Mouse (Mus musculus) bone marrow macrophage, adult 2 months (primary cell): ENCODE data around the gene Rtn4rl1. TPM values are rescaled to one million over a fixed set of nuclear protein-coding genes. Genes with fewer than 3 reads are reported as not detected.

Experiments
- H3K27ac ChIP-seq: 2 replicates; pipeline ENCODE4 v1.5.1; 2012; ENCODE audit warnings: low read depth, low read length; ENCODE audit not compliant: insufficient read depth
- H3K4me1 ChIP-seq: 2 replicates; pipeline ENCODE4 v1.6.1; 2012; ENCODE audit warnings: low read length; ENCODE audit not compliant: control insufficient read depth, insufficient read depth
- H3K4me3 ChIP-seq: 2 replicates; pipeline ENCODE4 v1.5.1; 2012; ENCODE audit warnings: mild to moderate bottlenecking, low read length, moderate library complexity; ENCODE audit not compliant: insufficient read depth
- CTCF ChIP-seq: IDR thresholded peaks from 2 replicates; pipeline ENCODE4 v1.5.1; 2012; ENCODE audit warnings: low read depth, mild to moderate bottlenecking, low read length, moderate library complexity
- POLR2A ChIP-seq: IDR thresholded peaks from 2 replicates; pipeline ENCODE4 v1.6.1; 2012; ENCODE audit warnings: mild to moderate bottlenecking, low read depth, low read length, borderline replicate concordance
- polyA plus RNA-seq: library from polyadenylated mRNA; stranded (reverse); fragments of >200 nt; gene quantifications from 2 replicates; pipeline ENCODE4 v1.2.4, GENCODE M21; 2012; ENCODE audit not compliant: missing spikeins, insufficient read depth, insufficient read length

Gene Rtn4rl1
- polyA plus RNA-seq, 1 experiment, result 1.6 TPM

GRCm38 (mm10) chr11:75198792-75199191 is 5.2 kb downstream of the Rtn4rl1 start:
- Histone ChIP-seq H3K27ac (no peak overlapping the region), H3K4me1 (peaks cover 19% of the 10 kb centered on the region), H3K4me3 (no peak overlapping the region)
- TF ChIP-seq POLR2A, result no peak

GRCm38 (mm10) chr11:75199951-75200350 is 6.4 kb downstream of the Rtn4rl1 start:
- no peak overlapping the region for H3K27ac ChIP-seq
- peaks cover 18% of the 10 kb centered on the region for H3K4me1 ChIP-seq
- TF ChIP-seq CTCF, result no peak
- no peak for TF ChIP-seq POLR2A
- no peak overlapping the region for H3K4me3 ChIP-seq

GRCm38 (mm10) chr11:75200935-75201334 is 7.4 kb downstream of the Rtn4rl1 start:
- TF ChIP-seq CTCF (no peak), POLR2A (no peak)
- no peak overlapping the region for H3K27ac ChIP-seq
- H3K4me3 ChIP-seq, result no peak overlapping the region
- peaks cover 15% of the 10 kb centered on the region for H3K4me1 ChIP-seq

- Histone ChIP-seq H3K4me1 (peaks cover 15% of the 10 kb centered on the region), H3K4me3 (no peak overlapping the region)
- TF ChIP-seq CTCF, result no peak
- TF ChIP-seq POLR2A, result no peak
Observed at GRCm38 (mm10) chr11:75201721-75202120, 8.1 kb downstream of the Rtn4rl1 start.

GRCm38 (mm10) chr11:75203926-75204325 is 10.3 kb downstream of the Rtn4rl1 start:
- peaks cover 16% of the 10 kb centered on the region for H3K4me1 ChIP-seq
- no peak overlapping the region for H3K4me3 ChIP-seq
- TF ChIP-seq POLR2A (no peak), CTCF (no peak)
- H3K27ac ChIP-seq, result no peak overlapping the region

More at GRCm38 (mm10) chr11:75201721-75202120, 8.1 kb downstream of the Rtn4rl1 start:
- H3K27ac ChIP-seq, result no peak overlapping the region

GRCm38 (mm10) chr11:75204472-75204871 is 10.9 kb downstream of the Rtn4rl1 start:
- Histone ChIP-seq H3K4me3 (no peak overlapping the region), H3K27ac (no peak overlapping the region), H3K4me1 (peaks cover 20% of the 10 kb centered on the region)
- TF ChIP-seq CTCF (no peak), POLR2A (no peak)

- no peak overlapping the region for H3K4me3 ChIP-seq
- no peak overlapping the region for H3K27ac ChIP-seq
- H3K4me1 ChIP-seq, result peaks cover 26% of the 10 kb centered on the region
- TF ChIP-seq CTCF (no peak), POLR2A (no peak)
Observed at GRCm38 (mm10) chr11:75206347-75206746, 12.8 kb downstream of the Rtn4rl1 start.

- Histone ChIP-seq H3K27ac (peak overlapping the region; percentile 68), H3K4me3 (no peak overlapping the region), H3K4me1 (peaks cover 38% of the 10 kb centered on the region)
- TF ChIP-seq POLR2A (no peak), CTCF (no peak)
Observed at GRCm38 (mm10) chr11:75209363-75209762, 15.8 kb downstream of the Rtn4rl1 start.

- Histone ChIP-seq H3K4me1 (peaks cover 38% of the 10 kb centered on the region), H3K27ac (peak overlapping the region; percentile 68; the same call in 1 of the 2 replicates)
Observed at GRCm38 (mm10) chr11:75210093-75210492, 16.5 kb downstream of the Rtn4rl1 start.

GRCm38 (mm10) chr11:75210755-75211154 is 17.2 kb downstream of the Rtn4rl1 start:
- no peak overlapping the region for H3K4me3 ChIP-seq
- TF ChIP-seq POLR2A (no peak), CTCF (no peak)
- no peak overlapping the region for H3K27ac ChIP-seq
- peaks cover 38% of the 10 kb centered on the region for H3K4me1 ChIP-seq

More at GRCm38 (mm10) chr11:75210093-75210492, 16.5 kb downstream of the Rtn4rl1 start:
- no peak overlapping the region for H3K4me3 ChIP-seq
- TF ChIP-seq CTCF (no peak), POLR2A (no peak)
